17 mouse cellular contexts compared by ENCODE assay signal in the genomic region with DNA sequence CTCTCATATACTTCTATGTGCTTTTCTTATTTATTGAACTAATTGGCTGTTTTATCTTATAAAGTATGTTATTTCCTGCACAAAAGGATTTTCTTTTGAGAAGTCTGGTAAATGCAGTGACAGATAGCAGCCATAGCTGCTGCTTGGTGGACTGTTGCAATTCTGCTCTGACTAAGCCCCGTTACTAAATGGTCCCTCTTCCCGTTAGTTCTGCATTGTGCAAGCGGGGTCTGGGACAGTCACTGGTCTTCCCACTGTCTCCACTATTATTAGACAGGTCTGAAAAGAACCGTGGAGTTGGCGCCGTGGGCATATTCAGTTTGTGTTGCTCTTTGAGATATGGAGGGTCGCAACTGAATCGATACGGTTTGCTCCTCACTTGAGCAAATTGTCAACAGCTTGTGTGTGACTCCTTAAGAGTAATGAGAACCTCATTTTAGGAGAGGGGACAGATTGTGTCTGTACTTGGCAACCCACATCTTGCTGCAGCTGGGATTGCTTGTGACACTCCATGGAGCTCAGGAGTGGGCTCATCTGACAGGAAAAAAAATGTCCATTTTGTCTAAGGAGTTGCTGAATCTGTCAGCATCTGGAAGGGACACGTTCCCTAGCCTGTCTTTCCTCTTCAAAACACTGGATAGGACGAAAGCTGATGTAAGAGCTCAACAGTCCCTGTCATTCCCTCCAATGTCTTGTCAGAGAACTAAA.
DNase-seq lines count a peak whose midpoint lies in the region; ATAC-seq and TF ChIP-seq lines count a peak whose summit lies in the region.
"Had no signal": no experiment of that assay in that cellular context is flagged by ENCODE, and none has a peak within 500 bp of the region (broad histone marks: within the 10 kb centered on the region; RNA-seq: fewer than 3 reads in every experiment).

No protein-coding gene starts in this region.

- CTCF ChIA-PET in Patski (lab: Charles Lee) = interaction anchor here (0.6 to 0.8 kb wide), 2 partner anchors 128 to 271 kb away, joined by 3 to 4 read pairs; no protein-coding TSS in a partner anchor

- POLR2A ChIA-PET in Patski (lab: Charles Lee) = interaction anchor here (0.6 kb wide), 1 partner anchor 300 kb away, joined by 3 read pairs; no protein-coding TSS in a partner anchor

- in situ Hi-C loops in Patski (cut with MboI; ENCODE audit: low pct_unique_long_range_greater_than_20kb) = no loop called here

- DNase-seq in layer of hippocampus, adult 9-11 months = peak; percentile 4
- no peak for DNase-seq in layer of hippocampus, adult 2 months (ENCODE audit: low spot score in 2 of 2)
- DNase-seq in Patski (ENCODE audit: low read depth, low spot score) = peak; percentile 46
- DNase-seq in lung, postnatal 4 days = peak; percentile 19 to 23
- DNase-seq in gastrocnemius, postnatal 25 days = no peak
- no peak for DNase-seq in heart, adult 11 months
- DNase-seq: adrenal gland, postnatal 14 days; cerebellum, adult 11 months; heart, postnatal 14 days; kidney, adult 18-20 months; kidney, postnatal 14 days; right cerebral cortex, postnatal 14 days; thymus, postnatal 4 days had no signal

- TF ChIP-seq CTCF in layer of hippocampus, adult 2 months (conservative IDR thresholded peaks at IDR 0.05) = no peak
- TF ChIP-seq CTCF in Patski (IDR thresholded peaks at IDR 0.05) = no peak

- H3K27ac ChIP-seq in layer of hippocampus, adult 2 months = no peak overlapping the region
- H3K27ac ChIP-seq: embryonic facial prominence, embryonic 13.5 days; forebrain, embryonic 10.5 days; hindbrain, postnatal 0 days had no signal

- no peaks in the 10 kb centered on the region for H3K27me3 ChIP-seq in Patski
- H3K27me3 ChIP-seq: embryonic facial prominence, embryonic 13.5 days had no signal

- H3K4me3 ChIP-seq in layer of hippocampus, adult 2 months = no peak overlapping the region
- H3K4me3 ChIP-seq: embryonic facial prominence, embryonic 13.5 days; forebrain, embryonic 10.5 days had no signal

- peak; percentile 95 for ATAC-seq in Patski
- peak; percentile 100 for ATAC-seq in granulocyte monocyte progenitor cell, adult 5-6 weeks (replicated peaks; ENCODE audit: poor library complexity, severe bottlenecking)
- ATAC-seq: hindbrain, postnatal 0 days had no signal

Comparison
In these comparisons a context has a peak if more than half of its experiments do, and no peak if none do; other contexts are left out.
1. DNase-seq: peak in layer of hippocampus, adult 9-11 months (single experiment), Patski (single experiment) and lung, postnatal 4 days (2 of 2); none in layer of hippocampus, adult 2 months (0 of 2), gastrocnemius, postnatal 25 days (single experiment) and heart, adult 11 months (single experiment).